Mouse (Mus musculus) granulocyte monocyte progenitor cell, adult 5-6 weeks (primary cell): ENCODE data around the gene Rgp1. TPM values are rescaled to one million over a fixed set of nuclear protein-coding genes. Genes with fewer than 3 reads are reported as not detected.

ENCODE experiments used
- ATAC-seq: replicated peaks from 2 replicates; pipeline ENCODE4 v1.8.0; 2016; ENCODE audit warnings: mild to moderate bottlenecking, moderate TSS enrichment, inconsistent platforms; ENCODE audit not compliant: poor library complexity, severe bottlenecking
- total RNA-seq, 2 experiments: library from RNA; stranded (forward) in 1 of 2; stranded (reverse) in 1 of 2; fragments of 200-712, 200-1000 nt in 1 of 2; fragments of >200 nt in 1 of 2; fragmentation: Nextera tagmentation in 1 of 2; gene quantifications; 2 replicates each; pipeline ENCODE4 v1.2.3; 2014 to 2017

Gene Rgp1
- total RNA-seq, 2 experiments from 2014 or later, result 10.9 to 30.8 TPM

- no peak for ATAC-seq
These were observed 53.7 kb downstream of the Rgp1 start for GRCm38 (mm10) chr4:43631956-43632920.

- 0 out of 2 replicates have a peak, but pooled peaks have one; percentile 12 for ATAC-seq
These were observed 54.8 kb downstream of the Rgp1 start for GRCm38 (mm10) chr4:43633296-43633695.

GRCm38 (mm10) chr4:43633736-43634135 lies 55.2 kb downstream of the Rgp1 start:
- ATAC-seq, result no peak

GRCm38 (mm10) chr4:43634621-43635374 lies 56.3 kb downstream of the Rgp1 start:
- no peak for ATAC-seq

- ATAC-seq, result no peak
These were observed 58.2 kb downstream of the Rgp1 start for GRCm38 (mm10) chr4:43636751-43637150.

Other genes starting within 250 kb of the Rgp1 start
- gene Rusc2, start 196.7 kb upstream of the Rgp1 start, total RNA-seq (2014; fragmentation: Nextera tagmentation), result 1.3 and 2.9 TPM in 2 replicates
- 1.7 and 1.9 TPM in 2 replicates for gene Rusc2, start 196.7 kb upstream of the Rgp1 start, total RNA-seq (2017)
- not detected in 2 replicates for gene Fam166b, start 149.6 kb upstream of the Rgp1 start, total RNA-seq (2014; fragmentation: Nextera tagmentation)
- not detected in 2 replicates for gene Fam166b, start 149.6 kb upstream of the Rgp1 start, total RNA-seq (2017)
- 6.9 and 24.2 TPM in 2 replicates for gene Tesk1, start 136.8 kb upstream of the Rgp1 start, total RNA-seq (2014; fragmentation: Nextera tagmentation)
- 5.9 and 7.4 TPM in 2 replicates for gene Tesk1, start 136.8 kb upstream of the Rgp1 start, total RNA-seq (2017)
- 7.7 and 11.1 TPM in 2 replicates for gene Cd72, start 124.1 kb upstream of the Rgp1 start, total RNA-seq (2014; fragmentation: Nextera tagmentation)
- gene Cd72, start 124.1 kb upstream of the Rgp1 start, total RNA-seq (2017), result 7.0 and 9.1 TPM in 2 replicates
- gene Sit1, start 95.0 kb upstream of the Rgp1 start, total RNA-seq (2014; fragmentation: Nextera tagmentation), result not detected in 2 replicates
- gene Sit1, start 95.0 kb upstream of the Rgp1 start, total RNA-seq (2017), result not detected in 2 replicates
- gene Ccdc107, start 85.8 kb upstream of the Rgp1 start, total RNA-seq (2014; fragmentation: Nextera tagmentation), result 28.2 and 44.7 TPM in 2 replicates
- gene Ccdc107, start 85.8 kb upstream of the Rgp1 start, total RNA-seq (2017), result 48.0 and 56.1 TPM in 2 replicates
- 52.0 and 55.5 TPM in 2 replicates for gene Arhgef39, start 79.0 kb upstream of the Rgp1 start, total RNA-seq (2014; fragmentation: Nextera tagmentation)
- 63.7 and 81.2 TPM in 2 replicates for gene Arhgef39, start 79.0 kb upstream of the Rgp1 start, total RNA-seq (2017)
- gene Car9, start 71.7 kb upstream of the Rgp1 start, total RNA-seq (2014; fragmentation: Nextera tagmentation), result 11.6 and 16.9 TPM in 2 replicates
- 4.1 and 7.6 TPM in 2 replicates for gene Car9, start 71.7 kb upstream of the Rgp1 start, total RNA-seq (2017)
- 1.6 and 3.8 TPM in 2 replicates for gene Tpm2, start 55.0 kb upstream of the Rgp1 start, total RNA-seq (2014; fragmentation: Nextera tagmentation)
- gene Tpm2, start 55.0 kb upstream of the Rgp1 start, total RNA-seq (2017), result 2.5 and 5.2 TPM in 2 replicates
- 10.5 and 13.4 TPM in 2 replicates for gene Creb3, start 16.4 kb upstream of the Rgp1 start, total RNA-seq (2014; fragmentation: Nextera tagmentation)
- gene Creb3, start 16.4 kb upstream of the Rgp1 start, total RNA-seq (2017), result 24.9 and 25.7 TPM in 2 replicates
- gene Tln1, start 16.0 kb upstream of the Rgp1 start, total RNA-seq (2014; fragmentation: Nextera tagmentation), result 167 and 198 TPM in 2 replicates
- gene Tln1, start 16.0 kb upstream of the Rgp1 start, total RNA-seq (2017), result 251 and 299 TPM in 2 replicates
- 10.6 and 19.0 TPM in 2 replicates for gene Gba2, start 158 bp downstream of the Rgp1 start, total RNA-seq (2014; fragmentation: Nextera tagmentation)
- 7.8 and 8.4 TPM in 2 replicates for gene Gba2, start 158 bp downstream of the Rgp1 start, total RNA-seq (2017)
- gene Msmp, start 5.8 kb downstream of the Rgp1 start, total RNA-seq (2014; fragmentation: Nextera tagmentation), result not detected in 2 replicates
- not detected in 2 replicates for gene Msmp, start 5.8 kb downstream of the Rgp1 start, total RNA-seq (2017)
- 0.64 TPM in 1 of 2 replicates, not detected in the other for gene Npr2, start 53.2 kb downstream of the Rgp1 start, total RNA-seq (2014; fragmentation: Nextera tagmentation)
- 0.31 and 0.56 TPM in 2 replicates for gene Npr2, start 53.2 kb downstream of the Rgp1 start, total RNA-seq (2017)
- 1.3 TPM in 1 of 2 replicates, not detected in the other for gene Spag8, start 74.9 kb downstream of the Rgp1 start, total RNA-seq (2014; fragmentation: Nextera tagmentation)
- gene Spag8, start 74.9 kb downstream of the Rgp1 start, total RNA-seq (2017), result not detected in 2 replicates
- gene Hint2, start 77.8 kb downstream of the Rgp1 start, total RNA-seq (2014; fragmentation: Nextera tagmentation), result 58.6 and 78.3 TPM in 2 replicates
- 55.1 and 63.3 TPM in 2 replicates for gene Hint2, start 77.8 kb downstream of the Rgp1 start, total RNA-seq (2017)
- gene Tmem8b, start 90.3 kb downstream of the Rgp1 start, total RNA-seq (2014; fragmentation: Nextera tagmentation), result 1.9 and 4.9 TPM in 2 replicates
- gene Tmem8b, start 90.3 kb downstream of the Rgp1 start, total RNA-seq (2017), result 0.46 and 0.52 TPM in 2 replicates
- not detected in 2 replicates for gene Fam221b, start 90.4 kb downstream of the Rgp1 start, total RNA-seq (2014; fragmentation: Nextera tagmentation)
- 0.34 and 0.36 TPM in 2 replicates for gene Fam221b, start 90.4 kb downstream of the Rgp1 start, total RNA-seq (2017)
- gene Olfr70, start 122.1 kb downstream of the Rgp1 start, total RNA-seq (2014; fragmentation: Nextera tagmentation), result not detected in 2 replicates
- gene Olfr70, start 122.1 kb downstream of the Rgp1 start, total RNA-seq (2017), result not detected in 2 replicates
- gene Olfr71, start 131.5 kb downstream of the Rgp1 start, total RNA-seq (2014; fragmentation: Nextera tagmentation), result not detected in 2 replicates
- not detected in 2 replicates for gene Olfr71, start 131.5 kb downstream of the Rgp1 start, total RNA-seq (2017)
- not detected in 2 replicates for gene Hrct1, start 148.5 kb downstream of the Rgp1 start, total RNA-seq (2014; fragmentation: Nextera tagmentation)
- gene Hrct1, start 148.5 kb downstream of the Rgp1 start, total RNA-seq (2017), result not detected in 2 replicates
- not detected in 2 replicates for gene Spaar, start 151.3 kb downstream of the Rgp1 start, total RNA-seq (2014; fragmentation: Nextera tagmentation)
- gene Spaar, start 151.3 kb downstream of the Rgp1 start, total RNA-seq (2017), result not detected in 2 replicates
- not detected in 2 replicates for gene Olfr159, start 192.3 kb downstream of the Rgp1 start, total RNA-seq (2014; fragmentation: Nextera tagmentation)
- gene Olfr159, start 192.3 kb downstream of the Rgp1 start, total RNA-seq (2017), result not detected in 2 replicates
- not detected in 2 replicates for gene Olfr156, start 245.2 kb downstream of the Rgp1 start, total RNA-seq (2014; fragmentation: Nextera tagmentation)
- gene Olfr156, start 245.2 kb downstream of the Rgp1 start, total RNA-seq (2017), result not detected in 2 replicates